Mouse (Mus musculus) skeletal muscle tissue, adult 2 months (tissue): ENCODE results near the gene Nono.

Source experiments
- DNase-seq: peaks from one replicate; pipeline ENCODE4 v3.0.0-alpha.2; 2012; ENCODE audit warnings: low read depth, low spot score

Gene Nono

GRCm38 (mm10) chrX:101481604-101482350, 52.7 kb downstream of the Nono start:
- no peak for DNase-seq

GRCm38 (mm10) chrX:101486487-101487152, 57.5 kb downstream of the Nono start:
- peak; percentile 55 for DNase-seq
